Mouse (Mus musculus) brain, embryonic 14.5 days (tissue): ENCODE results near the gene Ercc4.

ENCODE experiments used
- CTCF ChIP-seq: fragments of 200-500 bp; IDR thresholded peaks from 2 replicates; pipeline ENCODE4 v1.5.1; 2012; ENCODE audit warnings: inconsistent platforms, mild to moderate bottlenecking, moderate library complexity, borderline replicate concordance; ENCODE audit not compliant: insufficient read depth, insufficient read length; ENCODE audit errors: extremely low read depth
- POLR2A ChIP-seq: fragments of 200-500 bp; IDR thresholded peaks from 2 replicates; pipeline ENCODE4 v1.6.1; 2012; ENCODE audit warnings: mild to moderate bottlenecking, inconsistent platforms, borderline replicate concordance; ENCODE audit not compliant: poor library complexity, insufficient read depth, insufficient read length, severe bottlenecking; ENCODE audit errors: extremely low read depth

GRCm38 (mm10) chr16:13158153-13158670 lies 48.7 kb downstream of the Ercc4 start:
- TF ChIP-seq CTCF: no peak
- TF ChIP-seq POLR2A: no peak
